Mouse (Mus musculus) activated CD4-positive, CD25-positive, alpha-beta regulatory T cell (primary cell): ENCODE data around the gene Fthl17d. TPM values are rescaled to one million over a fixed set of nuclear protein-coding genes. Genes with fewer than 3 reads are reported as not detected.

Experiments used
- polyA plus RNA-seq, 2 experiments: library from polyadenylated mRNA; unstranded; fragments of 100-300 nt; shearing (Covaris generic); gene quantifications; one replicate each; pipeline ENCODE4 v1.2.1; 2017

Gene Fthl17d
- not detected for polyA plus RNA-seq

DNA sequence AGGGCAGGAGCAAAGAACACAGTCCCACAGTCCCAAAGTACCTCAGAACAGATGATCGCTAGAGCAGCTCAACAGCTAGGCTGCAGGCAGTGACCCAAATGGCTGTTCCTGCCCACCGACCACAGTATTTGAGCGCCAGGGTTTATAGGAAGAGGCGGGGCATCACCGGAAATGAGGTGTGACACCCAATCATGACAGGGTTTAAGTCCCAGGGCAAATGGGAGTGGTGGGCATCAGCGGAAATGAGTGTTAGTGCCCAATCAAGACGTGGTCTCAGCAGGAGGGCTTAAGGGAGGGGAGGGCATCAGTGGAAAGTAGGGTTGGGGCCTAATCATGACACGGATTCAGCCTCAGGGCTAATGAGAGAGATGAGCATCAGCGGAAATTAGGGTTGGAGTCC, at the start of gene Fthl17d:
Gene Fthl17d (minus strand): TSS at position 101 of the 400 bp plus-strand sequence.

DNA sequence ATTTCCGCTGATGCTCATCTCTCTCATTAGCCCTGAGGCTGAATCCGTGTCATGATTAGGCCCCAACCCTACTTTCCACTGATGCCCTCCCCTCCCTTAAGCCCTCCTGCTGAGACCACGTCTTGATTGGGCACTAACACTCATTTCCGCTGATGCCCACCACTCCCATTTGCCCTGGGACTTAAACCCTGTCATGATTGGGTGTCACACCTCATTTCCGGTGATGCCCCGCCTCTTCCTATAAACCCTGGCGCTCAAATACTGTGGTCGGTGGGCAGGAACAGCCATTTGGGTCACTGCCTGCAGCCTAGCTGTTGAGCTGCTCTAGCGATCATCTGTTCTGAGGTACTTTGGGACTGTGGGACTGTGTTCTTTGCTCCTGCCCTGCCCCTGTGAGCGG, 46.6 kb upstream of the Fthl17d start, which contains the start of gene Fthl17e:
Gene Fthl17e (plus strand): TSS at position 301 of the 400 bp plus-strand sequence.

DNA sequence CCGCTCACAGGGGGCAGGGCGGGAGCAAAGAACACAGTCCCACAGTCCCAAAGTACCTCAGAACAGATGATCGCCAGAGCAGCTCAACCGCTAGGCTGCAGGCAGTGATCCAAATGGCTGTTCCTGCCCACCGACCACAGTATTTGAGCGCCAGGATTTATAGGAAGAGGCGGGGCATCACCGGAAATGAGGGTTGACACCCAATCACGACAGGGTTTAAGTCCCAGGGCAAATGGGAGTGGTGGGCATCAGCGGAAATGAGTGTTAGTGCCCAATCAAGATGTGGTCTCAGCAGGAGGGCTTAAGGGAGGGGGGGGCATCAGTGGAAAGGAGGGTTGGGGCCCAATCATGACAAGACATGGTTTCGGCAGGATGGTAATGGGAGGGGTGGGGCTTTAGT, 10.1 kb downstream of the Fthl17d start, which contains the start of gene Fthl17c:
Gene Fthl17c (minus strand): TSS at position 101 of the 400 bp plus-strand sequence.

DNA sequence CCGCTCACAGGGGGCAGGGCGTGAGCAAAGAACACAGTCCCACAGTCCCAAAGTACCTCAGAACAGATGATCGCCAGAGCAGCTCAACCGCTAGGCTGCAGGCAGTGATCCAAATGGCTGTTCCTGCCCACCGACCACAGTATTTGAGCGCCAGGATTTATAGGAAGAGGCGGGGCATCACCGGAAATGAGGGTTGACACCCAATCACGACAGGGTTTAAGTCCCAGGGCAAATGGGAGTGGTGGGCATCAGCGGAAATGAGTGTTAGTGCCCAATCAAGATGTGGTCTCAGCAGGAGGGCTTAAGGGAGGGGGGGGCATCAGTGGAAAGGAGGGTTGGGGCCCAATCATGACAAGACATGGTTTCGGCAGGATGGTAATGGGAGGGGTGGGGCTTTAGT, 23.7 kb downstream of the Fthl17d start, which contains the start of gene Fthl17b:
Gene Fthl17b (minus strand): TSS at position 101 of the 400 bp plus-strand sequence.

Other genes with a start within 250 kb of the Fthl17d start
- not detected for gene Ssx9, start 238.3 kb downstream of the Fthl17d start, polyA plus RNA-seq
- gene Ssxb5, start 183.1 kb downstream of the Fthl17d start, polyA plus RNA-seq: not detected
- gene Gm6592, start 142.8 kb downstream of the Fthl17d start, polyA plus RNA-seq: not detected
- not detected for gene Gm5751, start 112.5 kb downstream of the Fthl17d start, polyA plus RNA-seq
- gene B630019K06Rik, start 94.4 kb downstream of the Fthl17d start, polyA plus RNA-seq: under 1 TPM in 1 of 2 experiments, not detected in 1; 0.79 TPM
- gene Fthl17b, start 23.8 kb downstream of the Fthl17d start, polyA plus RNA-seq: not detected
- not detected for gene Fthl17c, start 10.2 kb downstream of the Fthl17d start, polyA plus RNA-seq
- not detected for gene Fthl17e, start 46.7 kb upstream of the Fthl17d start, polyA plus RNA-seq
- not detected for gene Fthl17f, start 76.3 kb upstream of the Fthl17d start, polyA plus RNA-seq
- not detected for gene 4930402K13Rik, start 117.8 kb upstream of the Fthl17d start, polyA plus RNA-seq
- gene Lancl3, start 213.1 kb upstream of the Fthl17d start, polyA plus RNA-seq: under 1 TPM; 0.09 to 0.24 TPM